Comparison of ENCODE assay signal across 17 mouse cellular contexts in the genomic region with DNA sequence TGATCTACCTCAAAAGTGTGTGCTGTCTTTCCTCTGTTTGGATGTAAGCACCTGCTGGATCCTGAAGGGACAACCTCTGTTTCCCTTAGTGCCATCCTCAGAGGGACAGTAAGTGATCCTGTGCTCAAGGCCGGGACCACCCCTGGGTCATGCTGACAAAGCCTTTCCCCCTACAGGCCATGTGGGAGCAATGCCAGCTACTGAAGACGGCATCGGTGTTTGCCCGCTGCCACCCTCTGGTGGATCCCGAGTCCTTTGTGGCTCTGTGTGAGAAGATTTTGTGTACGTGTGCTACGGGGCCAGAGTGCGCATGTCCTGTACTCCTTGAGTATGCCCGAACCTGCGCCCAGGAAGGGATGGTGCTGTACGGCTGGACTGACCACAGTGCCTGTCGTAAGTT. TPM values are rescaled to one million over a fixed set of nuclear protein-coding genes. Genes with fewer than 3 reads are reported as not detected.
DNase-seq lines count a peak whose midpoint lies in the region; ATAC-seq and TF ChIP-seq lines count a peak whose summit lies in the region.
"Had no signal": no experiment of that assay in that cellular context is flagged by ENCODE, and none has a peak within 500 bp of the region (broad histone marks: within the 10 kb centered on the region; RNA-seq: fewer than 3 reads in every experiment).

No protein-coding gene starts in this region.

- no peaks in the 10 kb centered on the region for H3K4me1 ChIP-seq in thymus, adult 2 months (replicated peaks; ENCODE audit: control insufficient read depth, insufficient read depth, low read length)
- peaks cover 7% of the 10 kb centered on the region for H3K4me1 ChIP-seq in stomach, postnatal 0 days (replicated peaks; ENCODE audit: control insufficient read depth, insufficient read depth)
- H3K4me1 ChIP-seq: forebrain, embryonic 13.5 days; stomach, embryonic 15.5 days had no signal

- H3K9ac ChIP-seq in stomach, postnatal 0 days (ENCODE audit: low read length) = no peak overlapping the region
- H3K9ac ChIP-seq: embryonic facial prominence, embryonic 15.5 days; forebrain, embryonic 13.5 days; stomach, embryonic 15.5 days had no signal

- H3K4me3 ChIP-seq in thymus, adult 2 months (ENCODE audit: control insufficient read depth, insufficient read depth, low read length) = no peak overlapping the region
- no peak overlapping the region for H3K4me3 ChIP-seq in stomach, postnatal 0 days (ENCODE audit: low read depth, low read length)
- H3K4me3 ChIP-seq: embryonic facial prominence, embryonic 15.5 days; forebrain, embryonic 13.5 days; stomach, embryonic 15.5 days had no signal

- no peaks in the 10 kb centered on the region for H3K27me3 ChIP-seq in thymus, adult 2 months (ENCODE audit: control insufficient read depth, insufficient read depth, low read length)
- H3K27me3 ChIP-seq in stomach, postnatal 0 days (ENCODE audit: control insufficient read depth, insufficient read depth, low read length) = no peaks in the 10 kb centered on the region
- H3K27me3 ChIP-seq: embryonic facial prominence, embryonic 15.5 days; forebrain, embryonic 13.5 days; stomach, embryonic 15.5 days had no signal

- peak; percentile 41 for DNase-seq in left cerebral cortex, postnatal 4 days
- no peak for DNase-seq in left cerebral cortex, postnatal 36 days (ENCODE audit: low spot score in 2 of 2)
- no peak for DNase-seq in thymus, adult 2 months
- DNase-seq in thymus, adult 18-20 months = no peak
- peak; percentile 57 for DNase-seq in R1 (ENCODE audit: low read depth, low spot score)
- no peak for DNase-seq in stomach, postnatal 0 days (ENCODE audit: low spot score)
- no peak for DNase-seq in natural killer cell, adult 2 months (ENCODE audit: low spot score in 2 of 2)
- DNase-seq: adrenal gland, postnatal 36 days; cerebellum, adult 11 months; heart, adult 18-20 months; heart, postnatal 36 days; kidney, postnatal 14 days had no signal

- WGBS in thymus, adult 2 months = 86% methylated on average over 12 of the region's 12 CpGs
- 91% methylated on average over 12 of the region's 12 CpGs for WGBS in stomach, postnatal 0 days

- H3K27ac ChIP-seq in thymus, adult 2 months (ENCODE audit: control insufficient read depth, insufficient read depth, low read length) = no peak overlapping the region
- H3K27ac ChIP-seq in stomach, postnatal 0 days (replicated peaks) = no peak overlapping the region
- H3K27ac ChIP-seq: embryonic facial prominence, embryonic 15.5 days; forebrain, embryonic 13.5 days; stomach, embryonic 15.5 days had no signal

- H3K36me3 ChIP-seq in thymus, adult 2 months (ENCODE audit: control insufficient read depth, insufficient read depth, low read length) = no peaks in the 10 kb centered on the region
- no peaks in the 10 kb centered on the region for H3K36me3 ChIP-seq in stomach, postnatal 0 days (ENCODE audit: control insufficient read depth, insufficient read depth, low read length)
- H3K36me3 ChIP-seq: embryonic facial prominence, embryonic 15.5 days; stomach, embryonic 15.5 days had no signal

- TF ChIP-seq CTCF in thymus, adult 2 months (IDR thresholded peaks at IDR 0.05; ENCODE audit: borderline replicate concordance, control insufficient read depth, extremely low read depth, insufficient read depth, low read length, poor library complexity) = 0 out of 2 replicates have a peak, but pooled peaks have one; percentile 16
- TF ChIP-seq CTCF in stomach, postnatal 0 days (IDR thresholded peaks at IDR 0.05; ENCODE audit: low read depth) = peak; percentile 60

- H3K4me2 ChIP-seq in stomach, postnatal 0 days (replicated peaks; ENCODE audit: low read depth) = no peak overlapping the region
- H3K4me2 ChIP-seq: embryonic facial prominence, embryonic 15.5 days; forebrain, embryonic 13.5 days; midbrain, embryonic 11.5 days; stomach, embryonic 15.5 days had no signal

- TF ChIP-seq EP300 in stomach, postnatal 0 days (optimal IDR thresholded peaks at IDR 0.05) = no peak

- no peak for TF ChIP-seq POLR2A in thymus, adult 2 months (IDR thresholded peaks at IDR 0.05; ENCODE audit: control insufficient read depth, extremely low read depth, insufficient read depth, low read length, poor library complexity)

- no peak for ATAC-seq in stomach, postnatal 0 days (ENCODE audit: low FRiP score, low TSS enrichment)
- ATAC-seq: forebrain, embryonic 13.5 days; inflammation-experienced regulatory T-cells, adult 6 months had no signal

- intact Hi-C loops in left cerebral cortex, postnatal 4 days (cut with DNase I) = no loop called here
- intact Hi-C loops in left cerebral cortex, postnatal 36 days (cut with DNase I) = no loop called here

- no peaks in the 10 kb centered on the region for H3K9me3 ChIP-seq in stomach, postnatal 0 days (ENCODE audit: control insufficient read depth, low read length)
- H3K9me3 ChIP-seq: embryonic facial prominence, embryonic 15.5 days; forebrain, embryonic 13.5 days; stomach, embryonic 15.5 days had no signal

RNA-seq across cellular contexts. Expression of gene Vwf, which starts 41.7 kb away (rescaled TPM):
- 10 to 100 TPM; 24.1 to 28.2 TPM for total RNA-seq in left cerebral cortex, postnatal 4 days (2021)
- 10 to 100 TPM; 15.4 to 18.6 TPM for total RNA-seq in left cerebral cortex, postnatal 36 days (2021)
- polyA plus RNA-seq in thymus, adult 2 months (2012; rRNA removed) = 19.5 and 32.3 TPM in 2 replicates
- 7.8 and 9.5 TPM in 2 replicates for polyA plus RNA-seq in stomach, postnatal 0 days (2015; fragmentation: Nextera tagmentation; extraction: Ambion mirVana)

Comparison
In these comparisons a context has a peak if more than half of its experiments do, and no peak if none do; other contexts are left out.
1. DNase-seq: peak in left cerebral cortex, postnatal 4 days (single experiment) and R1 (single experiment); none in left cerebral cortex, postnatal 36 days (0 of 2), thymus, adult 2 months (single experiment), thymus, adult 18-20 months (0 of 2), stomach, postnatal 0 days (single experiment) and natural killer cell, adult 2 months (0 of 2).